Mouse (Mus musculus): Measurements from ENCODE around the gene Ccdc69.

Ccdc69 gene

GRCm38 (mm10) chr11:55036601-55037000 is 41.3 kb downstream of the Ccdc69 start:
- DNase-seq (ENCODE audit: inconsistent ontology term) = no peak

GRCm38 (mm10) chr11:55033040-55033660 is 44.8 kb downstream of the Ccdc69 start, which contains the start of gene Anxa6:
Gene Anxa6, minus strand, starts transcription at chr11:55033445.
- peak; percentile 88 for DNase-seq (ENCODE audit: inconsistent ontology term)

GRCm38 (mm10) chr11:55032286-55032685 is 45.6 kb downstream of the Ccdc69 start:
- no peak for DNase-seq (ENCODE audit: inconsistent ontology term)

GRCm38 (mm10) chr11:55031991-55032280 is 46.0 kb downstream of the Ccdc69 start:
- peak; percentile 2 for DNase-seq (ENCODE audit: inconsistent ontology term)

GRCm38 (mm10) chr11:55031211-55031990 is 46.5 kb downstream of the Ccdc69 start:
- no peak for DNase-seq (ENCODE audit: inconsistent ontology term)

- DNase-seq (ENCODE audit: inconsistent ontology term) = no peak
These were observed 49.4 kb downstream of the Ccdc69 start for GRCm38 (mm10) chr11:55028509-55028908.

- DNase-seq (ENCODE audit: inconsistent ontology term) = peak; percentile 19
These were observed 50.6 kb downstream of the Ccdc69 start for GRCm38 (mm10) chr11:55027204-55027855.

- DNase-seq (ENCODE audit: inconsistent ontology term) = no peak
These were observed 52.0 kb downstream of the Ccdc69 start for GRCm38 (mm10) chr11:55025896-55026295.

- DNase-seq (ENCODE audit: inconsistent ontology term) = no peak
These were observed 54.3 kb downstream of the Ccdc69 start for GRCm38 (mm10) chr11:55023583-55023982.

GRCm38 (mm10) chr11:55023049-55023564 is 54.8 kb downstream of the Ccdc69 start:
- DNase-seq (ENCODE audit: inconsistent ontology term) = peak; percentile 91

GRCm38 (mm10) chr11:55022508-55022907 is 55.4 kb downstream of the Ccdc69 start:
- no peak for DNase-seq (ENCODE audit: inconsistent ontology term)

GRCm38 (mm10) chr11:55021859-55022258 is 56.1 kb downstream of the Ccdc69 start:
- peak; percentile 73 for DNase-seq (ENCODE audit: inconsistent ontology term)

GRCm38 (mm10) chr11:55021458-55021857 is 56.5 kb downstream of the Ccdc69 start:
- no peak for DNase-seq (ENCODE audit: inconsistent ontology term)

GRCm38 (mm10) chr11:55019711-55020110 is 58.2 kb downstream of the Ccdc69 start:
- no peak for DNase-seq (ENCODE audit: inconsistent ontology term)

GRCm38 (mm10) chr11:55018034-55018433 is 59.9 kb downstream of the Ccdc69 start:
- DNase-seq (ENCODE audit: inconsistent ontology term) = no peak

GRCm38 (mm10) chr11:55017201-55017600 is 60.7 kb downstream of the Ccdc69 start:
- no peak for DNase-seq (ENCODE audit: inconsistent ontology term)

- DNase-seq (ENCODE audit: inconsistent ontology term) = peak; percentile 82
These were observed 61.2 kb downstream of the Ccdc69 start for GRCm38 (mm10) chr11:55016758-55017157.

- peak; percentile 70 for DNase-seq (ENCODE audit: inconsistent ontology term)
These were observed 62.1 kb downstream of the Ccdc69 start for GRCm38 (mm10) chr11:55015831-55016241.

- DNase-seq (ENCODE audit: inconsistent ontology term) = peak; percentile 78
These were observed 62.7 kb downstream of the Ccdc69 start for GRCm38 (mm10) chr11:55015264-55015663.

GRCm38 (mm10) chr11:55013802-55014201 is 64.1 kb downstream of the Ccdc69 start:
- no peak for DNase-seq (ENCODE audit: inconsistent ontology term)

- DNase-seq (ENCODE audit: inconsistent ontology term) = peak; percentile 88
These were observed 65.1 kb downstream of the Ccdc69 start for GRCm38 (mm10) chr11:55012551-55013521.

Data from Muller cell, postnatal 12 days (primary cell).